Mouse (Mus musculus) layer of hippocampus, adult 18-20 months (tissue): ENCODE measurements around the gene Magel2. TPM values are rescaled to one million over a fixed set of nuclear protein-coding genes. Genes with fewer than 3 reads are reported as not detected.
A peak's percentile ranks its signal among the peaks of the same experiment; 100 is the strongest.

Experiments used
- DNase-seq, 2 experiments: peaks; one replicate each; pipeline ENCODE4 v3.0.0; 2022; ENCODE audit warnings: low spot score in 2 of 2
- long read RNA-seq: library from polyadenylated mRNA; stranded (forward); transcript quantifications from one replicate; pipeline ENCODE4 v2.0.0, GENCODE M21; 2021
- total RNA-seq, 2 experiments: library from RNA; stranded (reverse); gene quantifications; 2 replicates each; pipeline ENCODE4 v1.2.3; 2021

Gene Magel2
- total RNA-seq, result 1 to 10 TPM; 1.3 to 1.7 TPM
- long read RNA-seq, full-length matches to known transcripts, result 1 of 1 reads
- long read RNA-seq, partial matches to known transcripts, result 0 of 1 reads
- long read RNA-seq, other reads (novel, unspliced or antisense), result 0 of 1 reads

DNA sequence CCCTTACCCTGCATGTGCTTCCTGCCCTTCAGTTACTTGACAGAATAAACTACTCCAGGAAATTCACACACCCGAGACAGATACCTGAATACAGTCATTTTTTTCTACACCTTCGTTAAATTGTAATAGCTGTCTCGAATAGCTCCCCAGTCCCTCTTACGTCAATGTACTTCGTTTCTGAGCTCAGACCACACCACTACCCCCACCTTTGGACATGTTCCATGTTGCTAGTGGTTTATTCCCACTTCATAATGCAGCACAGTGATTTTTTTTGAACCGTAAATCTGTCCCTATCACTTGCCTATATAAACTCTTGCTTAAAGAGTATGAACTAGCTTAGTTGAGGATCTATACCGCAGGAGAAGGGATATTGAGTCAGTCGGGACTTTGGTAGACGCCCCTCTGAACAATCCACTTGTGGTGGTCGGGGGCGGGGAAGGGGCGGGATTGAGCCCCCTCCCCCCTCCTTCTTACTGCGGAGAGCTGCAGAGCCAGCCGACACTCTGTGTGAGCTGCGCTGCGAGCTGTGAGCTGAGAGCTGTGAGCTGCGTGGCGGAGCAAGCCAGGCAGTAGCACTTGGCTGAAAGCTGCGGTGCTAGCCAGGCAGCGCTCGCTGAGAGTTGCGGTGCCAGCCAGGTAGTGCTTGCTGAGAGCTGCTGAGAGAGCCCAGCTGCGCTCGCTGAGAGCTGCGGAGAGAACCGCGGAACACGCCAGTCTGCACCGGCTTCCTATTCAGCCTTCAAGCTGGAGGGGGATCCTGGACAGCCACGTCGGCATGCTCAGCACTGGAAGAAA lies at the start of gene Magel2:
Gene Magel2 (plus strand): TSS at position 501 of the 795 bp plus-strand sequence.
- DNase-seq, result no peak

DNA sequence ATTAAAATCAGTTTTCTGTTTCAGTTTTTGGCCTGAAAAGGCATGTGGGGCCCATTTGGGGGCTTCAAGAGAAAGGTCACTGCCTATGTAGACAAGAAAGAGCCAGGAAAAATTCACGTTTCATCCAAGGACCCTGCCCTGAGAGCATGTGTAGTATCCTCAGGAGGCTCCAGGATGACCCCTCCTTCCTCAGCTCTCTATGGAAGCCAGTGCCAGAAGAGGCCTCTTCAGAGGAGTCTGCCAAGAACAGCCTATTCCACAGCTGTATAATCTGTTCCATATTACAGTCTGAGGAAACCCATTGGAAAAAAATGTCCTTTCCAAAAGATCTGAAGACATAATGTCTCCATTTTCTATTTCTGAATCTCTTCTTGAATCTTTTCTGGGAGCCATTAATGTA lies 31.4 kb upstream of the Magel2 start:
- DNase-seq, result no peak

DNA sequence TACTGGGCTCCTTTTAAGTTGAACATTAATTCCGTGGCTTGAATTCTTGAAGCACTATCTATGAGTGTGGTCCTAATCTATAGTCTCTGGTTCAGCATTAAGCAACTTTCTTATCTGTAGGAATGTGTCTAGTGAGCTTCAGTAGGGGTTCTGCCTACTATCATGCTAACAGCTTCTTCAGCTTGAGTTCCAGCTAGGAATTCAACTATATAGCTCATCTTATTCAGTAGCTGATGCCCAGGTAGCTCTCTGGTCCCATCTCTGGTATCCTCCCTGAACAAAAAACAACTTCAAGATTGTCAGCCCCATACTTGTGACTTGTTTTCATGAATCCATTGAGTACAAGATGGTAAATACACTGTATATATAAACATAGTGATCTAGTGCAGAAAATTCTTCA lies 30.5 kb upstream of the Magel2 start, which contains the start of gene Ndn:
Gene Ndn (plus strand): TSS at position 301 of the 400 bp plus-strand sequence.
- DNase-seq, result no peak

DNA sequence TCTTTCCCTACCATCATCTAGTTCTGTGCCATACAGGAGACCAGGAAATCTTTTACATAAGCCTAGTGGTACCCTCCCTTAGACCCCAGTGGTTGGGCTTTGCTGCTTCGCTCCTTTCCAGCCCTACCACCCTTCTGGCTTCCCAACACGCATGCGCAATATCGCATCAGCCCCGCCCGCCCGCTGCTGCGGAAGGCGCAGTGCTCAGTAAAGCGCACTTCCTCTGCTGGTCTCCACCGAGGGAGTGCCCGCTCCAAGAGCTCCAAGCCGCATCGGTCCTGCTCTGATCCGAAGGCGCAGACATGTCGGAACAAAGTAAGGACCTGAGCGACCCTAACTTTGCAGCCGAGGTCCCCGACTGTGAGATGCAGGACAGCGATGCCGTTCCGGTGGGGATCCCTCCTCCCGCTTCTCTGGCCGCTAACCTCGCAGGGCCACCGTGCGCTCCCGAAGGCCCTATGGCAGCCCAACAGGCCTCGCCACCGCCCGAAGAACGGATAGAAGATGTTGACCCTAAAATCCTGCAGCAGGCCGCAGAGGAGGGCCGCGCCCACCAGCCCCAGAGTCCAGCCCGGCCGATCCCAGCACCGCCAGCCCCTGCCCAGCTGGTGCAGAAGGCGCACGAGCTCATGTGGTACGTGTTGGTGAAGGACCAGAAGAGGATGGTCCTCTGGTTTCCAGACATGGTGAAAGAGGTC lies 28.6 kb upstream of the Magel2 start:
- DNase-seq, result peak; percentile 79 to 84

DNA sequence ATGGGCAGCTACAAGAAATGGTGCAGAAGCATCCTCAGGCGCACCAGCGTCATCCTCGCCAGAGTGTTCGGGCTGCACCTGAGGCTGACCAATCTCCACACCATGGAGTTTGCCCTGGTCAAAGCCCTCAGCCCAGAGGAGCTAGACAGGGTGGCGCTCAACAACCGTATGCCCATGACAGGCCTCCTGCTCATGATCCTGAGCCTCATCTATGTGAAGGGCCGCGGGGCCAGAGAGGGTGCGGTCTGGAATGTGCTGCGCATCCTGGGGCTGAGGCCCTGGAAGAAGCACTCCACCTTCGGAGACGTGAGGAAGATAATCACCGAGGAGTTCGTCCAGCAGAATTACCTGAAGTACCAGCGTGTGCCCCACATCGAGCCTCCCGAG lies 28.0 kb upstream of the Magel2 start:
- DNase-seq, result peak in 1 of 2 experiments; percentile 2

DNA sequence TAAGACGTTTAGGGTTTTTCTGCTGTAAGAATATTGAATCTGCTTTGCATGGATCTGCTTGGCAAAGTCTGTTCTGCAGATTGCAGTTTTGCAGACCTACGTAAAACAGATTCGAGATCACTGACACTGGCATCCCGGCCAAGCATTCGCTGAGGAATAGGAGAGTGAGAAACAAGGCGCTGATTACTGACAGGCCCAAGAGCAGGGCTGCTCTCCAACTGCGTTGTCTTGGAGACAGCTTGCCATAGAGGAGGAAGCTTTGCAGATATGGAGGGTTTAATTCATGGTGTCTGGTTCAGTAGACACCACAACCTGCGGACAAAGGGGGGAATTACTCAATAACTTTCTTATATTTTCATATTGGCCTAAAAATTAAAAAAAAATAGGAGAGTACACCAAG lies 25.5 kb upstream of the Magel2 start:
- DNase-seq, result peak; percentile 3 to 6

DNA sequence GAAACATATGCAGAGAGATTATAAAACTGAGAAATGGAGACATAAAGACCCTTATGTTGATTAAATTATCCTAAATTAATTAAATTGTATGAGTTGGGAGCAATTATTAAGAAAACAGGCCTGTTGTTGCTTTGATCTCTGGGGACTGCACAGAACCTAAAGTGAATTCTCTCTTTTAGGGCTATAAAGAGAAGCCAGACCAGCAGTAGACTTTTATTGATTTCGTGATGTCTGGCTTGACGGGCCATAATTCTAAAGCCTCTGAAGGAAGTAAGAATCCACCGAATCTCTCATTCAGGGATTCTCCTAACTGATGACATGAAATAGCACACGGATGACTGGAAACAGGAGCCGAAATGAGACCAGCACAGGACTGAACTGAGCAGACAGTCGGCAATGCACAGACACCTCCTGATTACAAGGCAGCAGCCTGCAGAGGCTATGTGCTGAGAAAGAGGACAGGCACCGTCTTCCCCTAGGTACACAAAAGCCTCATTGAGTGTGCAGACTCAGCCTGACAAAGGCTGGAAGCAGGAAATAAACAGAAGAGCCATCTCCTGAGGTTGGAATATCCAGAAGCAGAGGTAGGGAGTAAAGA lies 11.7 kb upstream of the Magel2 start:
- no peak for DNase-seq

DNA sequence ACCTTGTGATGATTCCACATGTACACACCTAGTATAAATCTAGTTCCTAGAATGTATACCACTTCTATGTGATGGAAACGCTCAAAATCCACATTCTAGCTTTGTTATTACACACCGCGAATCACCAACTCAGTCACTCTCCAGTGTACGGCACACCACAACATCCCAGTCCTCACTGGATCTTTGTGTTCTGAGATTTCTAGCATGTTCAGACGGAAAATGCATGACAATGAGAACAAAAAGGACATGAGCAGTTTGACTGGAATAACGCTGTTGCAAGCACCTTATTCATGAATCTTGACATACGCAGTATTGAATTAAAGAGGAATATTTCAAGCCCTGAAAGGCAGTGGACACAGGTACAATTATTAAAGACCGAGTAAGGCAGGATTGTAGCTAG lies 10.1 kb upstream of the Magel2 start:
- DNase-seq, result no peak

DNA sequence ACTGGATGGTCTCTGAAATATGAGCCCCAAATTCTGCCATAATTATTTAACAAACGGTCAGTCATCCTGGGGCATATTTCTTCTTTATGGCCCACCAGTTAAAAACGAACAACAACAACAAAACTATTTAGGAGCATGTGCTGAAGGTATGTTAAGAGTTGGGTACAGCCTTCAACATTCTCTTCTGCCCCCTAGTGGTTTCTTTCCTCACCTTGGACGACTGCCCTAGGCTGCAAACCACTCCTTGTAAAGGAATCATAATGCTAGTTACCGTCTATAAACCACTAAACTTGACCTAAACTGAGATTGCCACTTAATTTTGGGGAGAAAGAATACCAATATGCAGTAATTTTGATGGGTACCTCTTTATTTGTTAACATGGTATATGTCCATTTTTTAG lies 1.2 kb upstream of the Magel2 start:
- peak in 1 of 2 experiments; percentile 34 for DNase-seq

DNA sequence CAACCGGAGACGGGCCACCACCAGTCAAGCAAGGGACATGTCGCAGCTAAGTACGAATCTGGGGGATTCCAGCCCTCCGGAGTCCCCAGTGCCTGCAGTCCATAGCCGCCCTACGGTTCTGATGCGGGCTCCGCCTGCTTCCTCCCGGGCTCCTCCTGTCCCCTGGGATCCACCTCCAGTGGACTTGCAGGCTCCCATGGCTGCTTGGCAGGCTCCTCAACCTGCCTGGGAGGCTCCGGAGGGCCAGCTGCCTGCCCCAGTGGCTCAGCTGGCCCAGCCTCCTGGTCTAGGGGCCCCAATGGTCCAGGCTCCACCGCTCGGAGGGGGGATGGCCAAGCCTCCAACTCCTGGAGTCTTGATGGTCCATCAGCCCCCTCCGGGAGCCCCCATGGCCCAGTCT lies 503 bp downstream of the Magel2 start:
- DNase-seq, result no peak

DNA sequence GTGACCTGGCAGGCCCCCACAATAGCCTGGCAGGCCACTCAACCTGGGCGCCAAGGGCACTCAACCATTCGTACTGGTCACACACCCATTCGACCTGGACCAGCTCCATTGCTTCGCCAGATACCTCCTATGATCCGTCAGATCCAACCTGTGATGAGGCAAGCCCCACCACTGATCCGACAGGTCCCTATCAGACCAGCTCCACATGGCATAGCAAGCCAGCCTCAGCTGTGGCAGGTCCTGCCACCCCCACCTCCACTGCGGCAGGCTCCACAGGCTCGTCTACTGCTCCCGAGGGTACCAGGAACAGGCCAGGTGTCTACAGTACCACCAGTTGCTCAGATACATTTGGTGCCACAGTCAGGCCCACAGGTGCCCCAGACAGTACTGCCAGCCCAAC lies 1.7 kb downstream of the Magel2 start:
- DNase-seq, result no peak

DNA sequence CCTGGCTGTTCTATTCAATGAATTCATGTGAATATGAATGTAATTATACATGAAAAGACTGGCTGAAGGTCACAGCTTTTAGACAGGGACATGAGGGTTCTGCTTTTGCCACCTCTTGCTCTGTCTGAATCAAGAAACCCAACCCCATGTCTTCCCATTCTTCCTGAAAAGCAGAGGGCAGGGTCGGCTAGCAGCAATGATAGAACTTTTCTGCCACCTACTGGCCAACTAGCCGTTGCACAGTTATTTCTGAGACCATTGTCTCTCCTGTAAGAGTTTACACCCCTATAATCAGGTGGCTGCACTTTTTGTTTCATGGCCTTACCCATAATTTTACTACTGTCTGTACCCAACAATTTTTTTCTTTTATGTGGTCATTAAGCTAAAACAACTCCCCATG lies 5.6 kb downstream of the Magel2 start:
- DNase-seq, result peak in 1 of 2 experiments; percentile 58

DNA sequence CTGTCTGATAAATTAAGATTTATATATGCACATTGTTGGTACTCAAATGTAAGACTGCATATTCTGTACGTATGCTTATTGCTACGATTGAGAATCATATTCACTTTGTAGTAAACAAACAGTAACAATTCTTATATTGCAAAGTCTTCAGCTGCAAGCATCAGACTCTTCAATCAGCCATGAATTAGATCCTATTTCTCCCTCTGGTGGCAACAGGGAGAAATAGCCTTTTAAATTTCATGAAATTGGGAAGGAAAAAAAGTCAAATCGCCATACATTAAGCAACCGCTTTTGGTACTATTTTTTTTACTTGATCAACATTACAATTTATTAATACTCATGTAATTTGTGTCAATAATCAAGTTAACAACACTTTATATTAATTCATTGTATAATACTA lies 11.5 kb downstream of the Magel2 start:
- DNase-seq, result no peak

DNA sequence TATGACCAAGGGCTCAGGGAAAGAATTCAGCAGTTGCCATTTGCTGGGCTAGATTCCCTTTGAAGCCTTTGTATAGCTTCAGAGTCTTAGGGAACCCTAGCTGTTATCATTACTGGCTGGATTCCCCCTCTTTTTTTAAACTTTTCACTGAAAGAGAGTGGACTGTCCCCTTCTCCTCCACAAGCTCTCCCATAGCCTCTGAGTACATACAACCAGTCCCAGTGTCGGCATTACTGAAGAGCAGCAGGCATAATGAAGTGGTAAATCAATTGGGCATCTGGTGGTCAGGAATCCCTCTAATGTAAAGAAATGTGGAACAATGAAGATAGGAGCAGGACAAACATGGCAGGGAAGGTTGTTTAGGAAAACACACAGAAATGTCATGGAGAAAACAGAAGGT lies 15.4 kb downstream of the Magel2 start:
- DNase-seq, result no peak

DNA sequence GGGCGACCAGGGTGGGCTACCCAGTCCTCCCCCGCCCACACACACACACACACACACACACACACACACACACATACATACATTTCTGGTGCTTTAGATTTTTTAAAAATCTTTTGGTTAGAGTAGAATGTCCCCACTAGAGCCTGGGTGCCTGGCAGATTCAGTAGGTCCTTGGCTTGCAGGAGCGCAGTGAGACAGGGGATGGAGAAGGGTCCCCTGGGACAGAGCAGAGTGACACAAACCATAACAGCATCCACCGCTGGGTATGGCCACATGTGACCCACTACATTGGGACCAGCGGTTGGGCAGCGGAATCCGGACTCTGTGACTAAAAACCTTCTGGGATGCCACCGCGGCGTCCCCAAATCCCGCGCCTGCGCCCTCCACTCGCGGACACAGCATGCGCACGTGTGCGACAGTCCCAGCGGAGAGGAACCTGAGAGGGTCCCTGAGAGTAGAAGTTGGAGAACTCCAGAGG lies 29.8 kb downstream of the Magel2 start:
- no peak for DNase-seq

DNA sequence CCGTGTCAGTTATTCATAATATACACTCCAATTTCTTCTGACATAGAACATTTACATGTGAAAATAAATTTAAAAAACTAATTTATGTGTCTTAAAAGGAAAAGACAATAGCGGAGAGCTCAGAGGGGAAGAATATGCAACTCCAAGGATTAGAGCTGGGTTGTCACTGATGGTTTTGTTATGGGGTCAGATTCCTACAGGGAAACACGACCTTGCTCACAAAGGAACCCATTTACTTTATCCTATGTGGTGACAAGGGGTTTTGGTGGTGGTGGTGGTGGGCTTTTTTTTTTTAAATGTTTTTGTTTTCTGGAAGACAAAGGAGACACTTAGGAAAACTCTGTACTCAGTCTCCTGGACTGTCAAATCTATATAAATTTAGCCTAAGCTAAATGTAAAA lies 31.0 kb downstream of the Magel2 start:
- no peak for DNase-seq

DNA sequence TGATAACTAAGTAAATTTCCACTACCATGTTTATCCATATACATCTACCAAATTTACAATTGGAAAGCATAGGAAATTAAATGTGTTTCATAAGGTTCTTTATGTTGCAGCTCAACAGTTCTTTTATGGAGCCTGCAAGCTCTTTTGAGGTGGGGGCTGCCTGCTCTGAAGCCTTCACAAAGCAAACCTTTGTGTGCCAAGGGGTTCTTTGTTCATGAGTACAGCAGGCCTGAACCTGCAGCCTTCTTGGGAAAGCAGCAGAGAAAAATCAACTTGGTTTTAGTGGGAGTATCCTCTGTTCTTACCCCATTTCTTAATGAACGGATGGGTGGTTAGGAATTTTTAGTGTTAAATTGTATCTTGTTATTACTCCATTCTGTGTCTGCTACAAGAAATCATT lies 38.4 kb downstream of the Magel2 start:
- no peak for DNase-seq

DNA sequence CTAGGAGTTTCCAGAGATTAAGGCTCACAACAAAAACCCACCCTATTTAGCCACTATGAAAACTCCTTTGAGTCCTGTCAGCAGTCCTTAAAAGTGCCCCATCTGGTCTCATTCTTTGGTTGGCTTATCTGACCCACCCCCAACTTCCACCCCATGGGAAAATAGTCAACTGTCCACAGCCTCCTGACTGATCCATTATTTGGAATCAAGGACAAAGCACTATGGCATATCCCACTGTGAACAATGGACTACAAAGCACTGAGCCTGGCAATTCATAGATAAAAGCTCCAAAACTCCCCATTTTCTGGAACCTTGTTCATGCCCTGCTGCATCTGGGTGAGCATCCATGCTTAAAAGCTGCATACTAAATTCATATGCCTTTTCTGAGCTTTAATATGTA lies 39.4 kb downstream of the Magel2 start:
- DNase-seq, result no peak

DNA sequence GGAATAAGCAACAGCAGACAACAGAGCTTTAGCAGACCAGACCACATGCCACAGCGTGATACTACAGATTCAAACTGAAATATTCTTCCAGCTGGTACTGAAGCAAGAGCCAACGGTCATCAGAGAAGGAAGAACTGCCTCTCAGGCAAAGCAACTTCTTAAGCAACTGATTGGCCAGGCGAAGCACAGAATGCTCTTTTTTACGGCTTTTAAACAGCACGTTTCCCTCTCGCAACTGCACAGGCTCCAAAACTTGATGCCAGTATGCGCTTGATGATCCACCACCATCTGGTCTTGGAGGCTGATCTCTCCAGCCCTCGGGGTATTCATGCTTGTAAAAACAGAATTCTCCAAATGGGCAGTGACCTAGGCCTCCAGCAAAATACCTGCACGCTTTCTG lies 41.5 kb downstream of the Magel2 start:
- no peak for DNase-seq

DNA sequence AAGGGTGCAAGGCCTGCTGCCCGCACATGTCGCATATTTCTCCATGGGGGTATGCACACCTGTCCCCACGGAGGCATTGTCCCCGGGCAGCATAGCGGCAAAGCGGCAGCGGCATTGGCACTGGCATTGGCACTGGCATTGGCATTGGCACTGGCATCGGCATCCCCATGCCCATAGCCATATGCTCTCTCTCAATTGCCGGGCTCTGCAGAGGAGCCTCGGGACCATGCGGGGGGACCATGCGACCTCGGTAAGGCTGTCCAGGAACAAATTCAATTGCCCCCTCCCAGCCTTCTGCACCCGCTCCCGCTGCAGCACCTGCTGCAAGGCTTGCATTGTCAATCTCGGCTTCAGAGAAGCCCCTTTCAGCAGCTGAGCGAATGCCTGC lies 42.3 kb downstream of the Magel2 start:
- no peak for DNase-seq

DNA sequence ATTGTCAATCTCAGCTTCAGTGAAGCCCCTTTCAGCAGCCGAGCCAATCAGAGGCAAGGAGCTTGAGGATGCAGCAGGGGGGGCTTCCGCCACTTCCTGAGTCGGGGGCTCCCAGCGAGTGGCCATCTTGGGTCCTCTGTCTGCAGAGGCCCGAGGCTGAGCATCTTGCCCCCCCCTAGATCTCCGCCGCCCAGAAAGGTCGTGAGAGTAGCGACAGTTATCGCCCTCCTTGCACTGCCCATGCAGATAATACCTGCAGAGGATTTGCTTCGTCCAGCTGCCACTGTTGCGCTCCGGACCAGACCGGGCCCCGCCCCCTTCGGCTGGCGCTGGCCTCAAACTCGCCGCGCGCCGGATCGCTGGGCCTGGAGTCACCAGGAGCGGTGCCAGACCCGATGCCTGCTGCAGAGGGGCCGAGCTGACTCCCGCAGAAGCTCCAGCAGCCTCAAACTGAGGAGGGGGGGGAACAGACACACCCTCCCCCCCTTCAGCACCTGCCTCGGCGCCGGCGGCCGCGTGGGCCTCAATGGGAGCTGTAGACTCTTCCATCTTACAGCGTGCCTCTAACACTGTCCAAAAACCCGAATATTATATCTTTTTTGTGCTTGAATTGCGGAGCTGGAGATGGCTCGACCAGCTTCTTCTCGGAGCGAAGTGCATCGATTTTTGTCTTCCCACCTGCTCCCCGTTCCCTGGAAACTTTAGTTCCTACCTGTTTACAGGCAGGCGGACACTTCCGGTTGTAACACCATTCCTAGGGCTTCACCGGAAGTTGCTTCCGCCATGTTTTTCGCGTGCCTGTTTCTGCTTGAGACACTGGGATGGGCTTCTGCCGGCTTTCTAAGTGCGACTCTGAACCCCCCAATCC lies 42.9 kb downstream of the Magel2 start, which contains the start of gene Mkrn3:
Gene Mkrn3 (minus strand): TSS at position 647 of the 868 bp plus-strand sequence.
- peak; percentile 4 to 37 for DNase-seq
